Comparison of ENCODE assay signal across 19 mouse cellular contexts in the genomic region with DNA sequence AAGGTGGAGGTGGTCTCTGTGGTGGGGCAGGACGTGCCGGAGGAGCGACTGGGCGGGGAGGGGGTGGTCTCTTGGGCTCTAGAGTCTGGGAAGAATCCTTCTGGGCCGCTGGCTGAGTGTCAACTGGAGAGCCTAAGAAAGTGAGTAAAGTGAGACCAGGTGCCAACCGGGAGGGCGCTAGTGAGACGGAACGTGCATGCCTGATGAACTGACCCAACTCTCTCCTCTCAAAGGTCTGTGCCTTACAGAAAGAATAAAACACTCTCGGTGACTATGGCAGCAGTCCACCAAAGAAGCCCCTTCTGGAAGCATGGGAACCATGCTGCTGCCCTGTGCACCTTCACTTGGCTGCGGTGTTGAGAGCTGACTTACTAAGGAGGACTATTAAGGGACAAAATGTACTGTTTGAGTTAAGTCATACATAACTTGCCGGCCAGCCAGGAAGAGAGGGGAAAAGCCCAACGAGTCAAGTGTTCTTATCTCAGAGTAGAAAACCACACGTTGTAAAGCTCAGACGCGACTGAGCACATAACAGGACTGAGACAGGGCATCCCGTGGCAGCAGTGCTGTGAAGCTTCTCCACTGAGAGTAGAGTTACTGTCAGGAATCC. TPM values are rescaled to one million over a fixed set of nuclear protein-coding genes. Genes with fewer than 3 reads are reported as not detected.
DNase-seq lines count a peak whose midpoint lies in the region; ATAC-seq and TF ChIP-seq lines count a peak whose summit lies in the region.
"Had no signal": no experiment of that assay in that cellular context is flagged by ENCODE, and none has a peak within 500 bp of the region (broad histone marks: within the 10 kb centered on the region; RNA-seq: fewer than 3 reads in every experiment).

No protein-coding gene starts in this region.

- no peaks in the 10 kb centered on the region for H3K4me1 ChIP-seq in kidney, postnatal 0 days (replicated peaks; ENCODE audit: insufficient read depth, low read length)
- H3K4me1 ChIP-seq in liver, embryonic 14.5 days (replicated peaks; ENCODE audit: control insufficient read depth in 2 of 2, insufficient read depth in 2 of 2, low read length in 1 of 2): no peaks in the 10 kb centered on the region
- H3K4me1 ChIP-seq: forebrain, embryonic 10.5 days; midbrain, embryonic 13.5 days had no signal

- no peak for ATAC-seq in kidney, postnatal 0 days (replicated peaks; ENCODE audit: low FRiP score, low read depth)
- 0 out of 2 replicates have a peak, but pooled peaks have one; percentile 26 for ATAC-seq in liver, embryonic 14.5 days (ENCODE audit: insufficient read depth)
- ATAC-seq: CD4-positive, CD25-positive, alpha-beta regulatory T cell, adult 4 months; midbrain, embryonic 13.5 days had no signal

- TF ChIP-seq EP300 in liver, embryonic 14.5 days (IDR thresholded peaks at IDR 0.05; ENCODE audit: low read depth): no peak

- H3K9ac ChIP-seq in kidney, postnatal 0 days (ENCODE audit: low read depth, low read length): no peak overlapping the region
- H3K9ac ChIP-seq in liver, embryonic 14.5 days (replicated peaks): no peak overlapping the region
- H3K9ac ChIP-seq: midbrain, embryonic 13.5 days had no signal

- H3K27ac ChIP-seq in kidney, postnatal 0 days: no peak overlapping the region
- no peak overlapping the region for H3K27ac ChIP-seq in liver, embryonic 14.5 days
- H3K27ac ChIP-seq: forebrain, embryonic 10.5 days; heart, embryonic 10.5 days; macrophage; midbrain, embryonic 13.5 days had no signal

- no peaks in the 10 kb centered on the region for H3K27me3 ChIP-seq in kidney, postnatal 0 days (ENCODE audit: insufficient read depth, low read length)
- no peaks in the 10 kb centered on the region for H3K27me3 ChIP-seq in liver, embryonic 14.5 days (ENCODE audit: control insufficient read depth, insufficient read depth, low read length)
- H3K27me3 ChIP-seq: midbrain, embryonic 13.5 days had no signal

- TF ChIP-seq CTCF in kidney, postnatal 0 days (IDR thresholded peaks at IDR 0.05; ENCODE audit: low read depth): peak; percentile 30; the same call in 1 of the 2 replicates
- TF ChIP-seq CTCF in liver, embryonic 14.5 days (IDR thresholded peaks at IDR 0.05; ENCODE audit: low read depth): peak; percentile 42

- no peaks in the 10 kb centered on the region for H3K9me3 ChIP-seq in kidney, postnatal 0 days (replicated peaks; ENCODE audit: low read length)
- H3K9me3 ChIP-seq in liver, embryonic 14.5 days (ENCODE audit: control insufficient read depth, low read length): no peaks in the 10 kb centered on the region
- H3K9me3 ChIP-seq: forebrain, embryonic 10.5 days; heart, embryonic 10.5 days; midbrain, embryonic 13.5 days had no signal

- H3K4me3 ChIP-seq in kidney, postnatal 0 days (replicated peaks; ENCODE audit: low read depth, low read length): no peak overlapping the region
- no peak overlapping the region for H3K4me3 ChIP-seq in liver, embryonic 14.5 days (ENCODE audit: insufficient read depth in 1 of 2, low read depth in 2 of 2, low read length in 2 of 2)
- H3K4me3 ChIP-seq: forebrain, embryonic 10.5 days; heart, embryonic 10.5 days; midbrain, embryonic 13.5 days had no signal

- no peak overlapping the region for H3K4me2 ChIP-seq in kidney, postnatal 0 days (ENCODE audit: low read length)
- H3K4me2 ChIP-seq in liver, embryonic 14.5 days (ENCODE audit: low read depth): no peak overlapping the region
- H3K4me2 ChIP-seq: midbrain, embryonic 13.5 days had no signal

- DNase-seq in embryo, embryonic 10 days (ENCODE audit: low spot score): peak; percentile 25
- no peak for DNase-seq in embryo, embryonic 10.5 days (ENCODE audit: low spot score)
- peak; percentile 23 for DNase-seq in kidney, postnatal 0 days (ENCODE audit: low spot score)
- DNase-seq in kidney, adult 11 months: no peak
- DNase-seq in liver, embryonic 14.5 days (ENCODE audit: low read depth in 3 of 3, low spot score in 3 of 3): no peak
- DNase-seq in lung, postnatal 14 days: peak; percentile 42
- DNase-seq in testis, postnatal 10 days (ENCODE audit: low spot score): no peak
- no peak for DNase-seq in spleen, adult 12 weeks (ENCODE audit: low spot score)
- DNase-seq: cerebellum, adult 11 months; cerebellum, postnatal 14 days; gastrocnemius, postnatal 10 days; heart, postnatal 36 days; retina, postnatal 1 day; thymus, adult 2 months had no signal

- H3K36me3 ChIP-seq in kidney, postnatal 0 days (ENCODE audit: insufficient read depth, low read length): peaks cover 3% of the 10 kb centered on the region
- peaks cover 27% of the 10 kb centered on the region for H3K36me3 ChIP-seq in liver, embryonic 14.5 days (replicated peaks; ENCODE audit: control insufficient read depth, insufficient read depth, low read depth)

- 62% methylated on average over 17 of the region's 17 CpGs for WGBS in kidney, postnatal 0 days
- WGBS in liver, embryonic 14.5 days (ENCODE audit: insufficient replicate concordance): 47% methylated on average over 17 of the region's 17 CpGs

RNA-seq across cellular contexts. Expression of gene Cfap298, which starts 15.5 kb away (rescaled TPM):
- polyA plus RNA-seq in kidney, postnatal 0 days (2015; fragmentation: Nextera tagmentation; extraction: Ambion mirVana): 43.7 and 48.1 TPM in 2 replicates
- polyA plus RNA-seq in liver, embryonic 14.5 days (2012; rRNA removed): 6.4 and 11.5 TPM in 2 replicates
- 18.4 and 21.9 TPM in 2 replicates for polyA plus RNA-seq in liver, embryonic 14.5 days (2014; fragmentation: Nextera tagmentation; extraction: Ambion mirVana)

Comparison
In these comparisons a context has a peak if more than half of its experiments do, and no peak if none do; other contexts are left out.
1. DNase-seq: peak in embryo, embryonic 10 days (single experiment), kidney, postnatal 0 days (single experiment) and lung, postnatal 14 days (single experiment); none in embryo, embryonic 10.5 days (single experiment), kidney, adult 11 months (single experiment), liver, embryonic 14.5 days (0 of 3), testis, postnatal 10 days (single experiment) and spleen, adult 12 weeks (single experiment).